Mouse (Mus musculus) 3T3-L1 (cell line): ENCODE measurements around the gene Alox5.

Experiments
- DNase-seq: peaks from one replicate; pipeline ENCODE4 v3.0.0-alpha.2; 2015; ENCODE audit warnings: low read depth, low spot score

The Alox5 gene

GRCm38 (mm10) chr6:116417518-116418315 is 43.3 kb downstream of the Alox5 start:
- DNase-seq = peak; percentile 55

GRCm38 (mm10) chr6:116416000-116416552 is 44.9 kb downstream of the Alox5 start:
- no peak for DNase-seq

GRCm38 (mm10) chr6:116415126-116415676 is 45.8 kb downstream of the Alox5 start:
- no peak for DNase-seq

- DNase-seq = no peak
These were observed 48.2 kb downstream of the Alox5 start for GRCm38 (mm10) chr6:116412546-116413325.

- DNase-seq = no peak
These were observed 49.3 kb downstream of the Alox5 start for GRCm38 (mm10) chr6:116411716-116412115.

- no peak for DNase-seq
These were observed 50.5 kb downstream of the Alox5 start for GRCm38 (mm10) chr6:116410436-116410835.

- peak; percentile 54 for DNase-seq
These were observed 52.9 kb downstream of the Alox5 start for GRCm38 (mm10) chr6:116407956-116408657.

GRCm38 (mm10) chr6:116407216-116407615 is 53.8 kb downstream of the Alox5 start:
- no peak for DNase-seq

- peak; percentile 63 for DNase-seq
These were observed 54.3 kb downstream of the Alox5 start for GRCm38 (mm10) chr6:116406680-116407079.

- DNase-seq = peak; percentile 27
These were observed 54.8 kb downstream of the Alox5 start for GRCm38 (mm10) chr6:116406152-116406551.

GRCm38 (mm10) chr6:116405715-116406114 is 55.3 kb downstream of the Alox5 start:
- DNase-seq = peak; percentile 56

GRCm38 (mm10) chr6:116405243-116405642 is 55.7 kb downstream of the Alox5 start:
- no peak for DNase-seq

- DNase-seq = no peak
These were observed 58.6 kb downstream of the Alox5 start for GRCm38 (mm10) chr6:116402426-116402825.

- DNase-seq = no peak
These were observed 59.1 kb downstream of the Alox5 start for GRCm38 (mm10) chr6:116401746-116402423.

- DNase-seq = no peak
These were observed 62.8 kb downstream of the Alox5 start for GRCm38 (mm10) chr6:116398136-116398535.

- DNase-seq = no peak
These were observed 63.4 kb downstream of the Alox5 start for GRCm38 (mm10) chr6:116397621-116398020.

GRCm38 (mm10) chr6:116394916-116395648 is 65.9 kb downstream of the Alox5 start:
- DNase-seq = no peak

- DNase-seq = no peak
These were observed 71.5 kb downstream of the Alox5 start for GRCm38 (mm10) chr6:116389481-116389880.

- no peak for DNase-seq
These were observed 72.9 kb downstream of the Alox5 start for GRCm38 (mm10) chr6:116388068-116388467.

GRCm38 (mm10) chr6:116386506-116386905 is 74.5 kb downstream of the Alox5 start:
- DNase-seq = no peak
